7 mouse cellular contexts compared by ENCODE assay signal in genomic region chr4:63494967-63495914, GRCm38 (mm10). TPM values are rescaled to one million over a fixed set of nuclear protein-coding genes. Genes with fewer than 3 reads are reported as not detected.
A peak's percentile ranks its signal among the peaks of the same experiment; 100 is the strongest.
DNase-seq lines count a peak whose midpoint lies in the region; ATAC-seq lines count a peak whose summit lies in the region.

No protein-coding gene starts in this region.

- peak; percentile 50 for ATAC-seq in CD4-positive, CD25-positive, alpha-beta regulatory T cell, adult 4 months
- ATAC-seq in forebrain, embryonic 12.5 days (ENCODE audit: low FRiP score): peak; percentile 47
- peak; percentile 48 for ATAC-seq in midbrain, embryonic 11.5 days (ENCODE audit: low FRiP score)

- H3K36me3 ChIP-seq in forebrain, embryonic 12.5 days (replicated peaks): no peaks in the 10 kb centered on the region
- H3K36me3 ChIP-seq in hindbrain, embryonic 10.5 days: no peaks in the 10 kb centered on the region
- peaks cover 3% of the 10 kb centered on the region; the same call in 1 of the 2 replicates for H3K36me3 ChIP-seq in limb, embryonic 10.5 days
- H3K36me3 ChIP-seq in midbrain, embryonic 11.5 days (ENCODE audit: control insufficient read depth, insufficient read depth, low read length): no peaks in the 10 kb centered on the region
- H3K36me3 ChIP-seq in splenic B cell, adult 2 months (ENCODE audit: control insufficient read depth, insufficient read depth, low read length, poor library complexity, severe bottlenecking): no peaks in the 10 kb centered on the region

- H3K4me2 ChIP-seq in forebrain, embryonic 12.5 days: peak overlapping the region; percentile 98
- H3K4me2 ChIP-seq in midbrain, embryonic 11.5 days: peak overlapping the region; percentile 77

- WGBS in forebrain, embryonic 12.5 days: under 1% methylated on average over 96 of the region's 107 CpGs
- WGBS in hindbrain, embryonic 10.5 days: under 1% methylated on average over 107 of the region's 107 CpGs
- WGBS in limb, embryonic 10.5 days: under 1% methylated on average over 105 of the region's 107 CpGs
- WGBS in midbrain, embryonic 11.5 days: under 1% methylated on average over 88 of the region's 107 CpGs

- peak; percentile 73 for DNase-seq in ZHBTc4 (ENCODE audit: low read depth, low spot score)
- peak; percentile 70 for DNase-seq in hindbrain, embryonic 10.5 days (ENCODE audit: low spot score)
- peak; percentile 80 for DNase-seq in limb, embryonic 10.5 days (ENCODE audit: low spot score)
- DNase-seq in midbrain, embryonic 11.5 days (ENCODE audit: low spot score, missing footprints): peak; percentile 94
- DNase-seq in splenic B cell, adult 2 months (ENCODE audit: low read depth, low spot score): peak; percentile 43

- peaks cover 33% of the 10 kb centered on the region for H3K27me3 ChIP-seq in forebrain, embryonic 12.5 days
- H3K27me3 ChIP-seq in hindbrain, embryonic 10.5 days (ENCODE audit: insufficient read depth, poor library complexity, severe bottlenecking): peaks cover 32% of the 10 kb centered on the region
- H3K27me3 ChIP-seq in limb, embryonic 10.5 days (ENCODE audit: low read depth, poor library complexity, severe bottlenecking): peaks cover 19% of the 10 kb centered on the region; the same call in 1 of the 2 replicates
- no peaks in the 10 kb centered on the region for H3K27me3 ChIP-seq in midbrain, embryonic 11.5 days (ENCODE audit: control insufficient read depth, insufficient read depth, low read length)
- H3K27me3 ChIP-seq in splenic B cell, adult 2 months (ENCODE audit: control insufficient read depth, insufficient read depth, low read length, poor library complexity, severe bottlenecking): peaks cover under 1% of the 10 kb centered on the region

- H3K9me3 ChIP-seq in forebrain, embryonic 12.5 days: no peaks in the 10 kb centered on the region
- H3K9me3 ChIP-seq in hindbrain, embryonic 10.5 days: no peaks in the 10 kb centered on the region
- H3K9me3 ChIP-seq in limb, embryonic 10.5 days (replicated peaks): no peaks in the 10 kb centered on the region
- no peaks in the 10 kb centered on the region for H3K9me3 ChIP-seq in midbrain, embryonic 11.5 days (ENCODE audit: control insufficient read depth, low read length)

- peaks cover 50% of the 10 kb centered on the region for H3K4me1 ChIP-seq in forebrain, embryonic 12.5 days
- H3K4me1 ChIP-seq in hindbrain, embryonic 10.5 days (replicated peaks): peaks cover 60% of the 10 kb centered on the region
- peaks cover 58% of the 10 kb centered on the region for H3K4me1 ChIP-seq in limb, embryonic 10.5 days
- H3K4me1 ChIP-seq in midbrain, embryonic 11.5 days (ENCODE audit: control insufficient read depth, insufficient read depth, low read length): peaks cover 42% of the 10 kb centered on the region

- H3K27ac ChIP-seq in forebrain, embryonic 12.5 days: no peak overlapping the region
- peak overlapping the region; percentile 92 for H3K27ac ChIP-seq in hindbrain, embryonic 10.5 days
- H3K27ac ChIP-seq in limb, embryonic 10.5 days: peak overlapping the region; percentile 94
- no peak overlapping the region for H3K27ac ChIP-seq in midbrain, embryonic 11.5 days (ENCODE audit: low read depth, low read length)

- H3K4me3 ChIP-seq in forebrain, embryonic 12.5 days (replicated peaks): peak overlapping the region; percentile 68
- peak overlapping the region; percentile 76 for H3K4me3 ChIP-seq in hindbrain, embryonic 10.5 days
- H3K4me3 ChIP-seq in limb, embryonic 10.5 days: peak overlapping the region; percentile 82
- peak overlapping the region; percentile 72 for H3K4me3 ChIP-seq in midbrain, embryonic 11.5 days (ENCODE audit: low read depth, low read length)

- H3K9ac ChIP-seq in forebrain, embryonic 12.5 days: peak overlapping the region; percentile 65
- H3K9ac ChIP-seq in midbrain, embryonic 11.5 days (ENCODE audit: low read length): peak overlapping the region; percentile 87

RNA-seq across cellular contexts. Expression of gene Whrn, which starts 0.6 kb away (rescaled TPM):
- 1 to 10 TPM; 3.4 to 4.0 TPM for polyA plus RNA-seq in CD4-positive, CD25-positive, alpha-beta regulatory T cell, adult 4 months (2017; shearing (Covaris generic))
- polyA plus RNA-seq in forebrain, embryonic 12.5 days (2016; fragmentation: Nextera tagmentation; extraction: Ambion mirVana): 9.4 and 10.5 TPM in 2 replicates
- polyA plus RNA-seq in hindbrain, embryonic 10.5 days (2016; fragmentation: Nextera tagmentation; extraction: Ambion mirVana): 6.6 and 6.9 TPM in 2 replicates
- polyA plus RNA-seq in limb, embryonic 10.5 days (2016; fragmentation: Nextera tagmentation; extraction: Ambion mirVana): 8.5 and 13.9 TPM in 2 replicates
- 7.5 and 9.1 TPM in 2 replicates for polyA plus RNA-seq in midbrain, embryonic 11.5 days (2014; fragmentation: Nextera tagmentation; extraction: Ambion mirVana)

RNA-seq across cellular contexts. Expression of gene Atp6v1g1, which starts 49.3 kb away (rescaled TPM):
- 100 to 1,000 TPM; 198 to 222 TPM for polyA plus RNA-seq in CD4-positive, CD25-positive, alpha-beta regulatory T cell, adult 4 months (2017; shearing (Covaris generic))
- 341 and 346 TPM in 2 replicates for polyA plus RNA-seq in forebrain, embryonic 12.5 days (2016; fragmentation: Nextera tagmentation; extraction: Ambion mirVana)
- polyA plus RNA-seq in hindbrain, embryonic 10.5 days (2016; fragmentation: Nextera tagmentation; extraction: Ambion mirVana): 310 and 365 TPM in 2 replicates
- 204 and 239 TPM in 2 replicates for polyA plus RNA-seq in limb, embryonic 10.5 days (2016; fragmentation: Nextera tagmentation; extraction: Ambion mirVana)
- polyA plus RNA-seq in midbrain, embryonic 11.5 days (2014; fragmentation: Nextera tagmentation; extraction: Ambion mirVana): 386 and 408 TPM in 2 replicates

Comparison
In these comparisons a context has a peak if more than half of its experiments do, and no peak if none do; other contexts are left out.
1. DNase-seq: peak in every context shown above with its lines; median percentile 94 in midbrain, embryonic 11.5 days; 80 in limb, embryonic 10.5 days; 73 in ZHBTc4; 70 in hindbrain, embryonic 10.5 days; 43 in splenic B cell, adult 2 months.
2. H3K27ac ChIP-seq: peak in hindbrain, embryonic 10.5 days (single experiment) and limb, embryonic 10.5 days (single experiment); none in forebrain, embryonic 12.5 days (single experiment) and midbrain, embryonic 11.5 days (single experiment).
3. Peak in every context shown above with its lines, with median percentiles within 50 percentile points of each other: ATAC-seq and H3K4me3 ChIP-seq.